Mouse (Mus musculus) adrenal gland, adult 10 weeks (tissue): ENCODE data around the gene D6Wsu163e. TPM values are rescaled to one million over a fixed set of nuclear protein-coding genes. Genes with fewer than 3 reads are reported as not detected.

ENCODE experiments used
- polyA plus RNA-seq: library from polyadenylated mRNA; stranded (reverse); fragments of 350-450 nt; fragmentation: Illumina TruSeq; extraction: RNeasy Lipid Tissue Mini Kit (QIAGEN cat#74804); gene quantifications from one replicate; pipeline ENCODE4 v1.2.3, GENCODE M21; 2014; ENCODE audit warnings: low read depth, low replicate concordance

The D6Wsu163e gene
- polyA plus RNA-seq = 23.9 TPM

DNA sequence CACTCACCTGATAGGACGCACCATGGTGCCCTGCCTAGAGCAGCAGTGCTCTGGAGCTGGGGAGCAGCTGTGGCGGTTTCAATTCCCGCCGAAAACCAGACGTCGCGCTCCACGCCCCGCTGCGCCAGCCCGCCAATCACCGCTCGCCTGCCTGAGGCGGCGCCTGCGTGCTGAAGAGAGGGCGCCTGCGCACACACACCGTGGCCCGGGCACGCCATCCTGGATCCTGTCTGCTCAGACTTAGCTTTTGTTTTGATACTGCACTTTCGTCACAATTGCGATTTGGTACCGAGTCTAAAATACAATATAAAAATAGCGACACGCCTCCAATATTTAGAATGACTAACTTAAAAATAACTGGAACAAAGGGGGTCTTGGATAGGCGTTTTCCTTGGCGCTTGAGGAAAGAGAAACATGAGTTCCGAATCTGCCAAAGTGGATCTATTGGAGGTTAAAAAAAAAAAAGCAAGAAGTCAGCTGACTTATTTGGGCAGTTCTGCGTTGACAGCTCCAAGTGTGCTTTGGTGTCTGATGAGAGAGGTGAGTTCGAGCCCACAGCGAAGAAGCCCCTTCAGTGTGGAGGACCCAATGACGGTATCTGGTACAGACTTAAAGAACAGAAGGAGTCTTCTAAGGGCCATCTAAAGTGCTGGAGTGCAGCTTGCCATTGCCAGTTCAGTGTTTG lies at the start of gene D6Wsu163e, which contains the start of gene Rad51ap1:
Gene D6Wsu163e (plus strand): TSS at position 476 of the 685 bp plus-strand sequence.
Gene Rad51ap1 (minus strand): TSS at position 101 of the 685 bp plus-strand sequence.

GRCm38 (mm10) chr6:126921111-126921881 lies 18.5 kb upstream of the D6Wsu163e start, which contains the start of gene Dyrk4:
Gene Dyrk4 (minus strand): TSS chr6:126921839.

GRCm38 (mm10) chr6:127014906-127015770 lies 75.4 kb downstream of the D6Wsu163e start, which contains the start of gene Fgf6:
Gene Fgf6 (plus strand): TSS chr6:127015586.

Other genes with a start within 250 kb of the D6Wsu163e start
- gene Kcna6, start 199.3 kb upstream of the D6Wsu163e start, polyA plus RNA-seq = 0.93 TPM
- gene Ndufa9, start 90.8 kb upstream of the D6Wsu163e start, polyA plus RNA-seq = 103 TPM
- not detected for gene Akap3, start 86.9 kb upstream of the D6Wsu163e start, polyA plus RNA-seq
- not detected for gene Dyrk4, start 18.1 kb upstream of the D6Wsu163e start, polyA plus RNA-seq
- gene Rad51ap1, start 375 bp upstream of the D6Wsu163e start, polyA plus RNA-seq = 5.5 TPM
- gene Fgf6, start 75.6 kb downstream of the D6Wsu163e start, polyA plus RNA-seq = not detected
- not detected for gene Fgf23, start 132.9 kb downstream of the D6Wsu163e start, polyA plus RNA-seq
- gene Tigar, start 169.6 kb downstream of the D6Wsu163e start, polyA plus RNA-seq = 11.8 TPM
- gene Ccnd2, start 212.2 kb downstream of the D6Wsu163e start, polyA plus RNA-seq = 243 TPM